In genomic region chr15:36373481-36373880, GRCm38 (mm10) we compare ENCODE assay signal across 8 mouse cellular contexts.
DNase-seq lines count a peak whose midpoint lies in the region; ATAC-seq lines count a peak whose summit lies in the region.

No protein-coding gene starts in this region.

- peaks cover 7% of the 10 kb centered on the region; the same call in 1 of the 2 replicates for H3K27me3 ChIP-seq in limb, embryonic 12.5 days

- no peak overlapping the region for H3K4me3 ChIP-seq in limb, embryonic 12.5 days (replicated peaks)

- no peak for ATAC-seq in cerebellum, adult (ENCODE audit: insufficient number of reproducible peaks, low FRiP score, low TSS enrichment)
- no peak for ATAC-seq in limb, embryonic 12.5 days (ENCODE audit: insufficient number of reproducible peaks, insufficient read depth, low FRiP score, low TSS enrichment, low read depth)
- ATAC-seq in inflammation-experienced regulatory T-cells, adult 6 months = no peak

- H3K4me1 ChIP-seq in limb, embryonic 12.5 days (replicated peaks) = peaks cover 16% of the 10 kb centered on the region

- 0 out of 2 replicates have a peak overlapping the region, but pooled peaks have one; percentile 29 for H3K27ac ChIP-seq in limb, embryonic 12.5 days

- no peaks in the 10 kb centered on the region for H3K9me3 ChIP-seq in limb, embryonic 12.5 days

- peak; percentile 21 to 24 for DNase-seq in cerebellum, postnatal 25 days
- peak; percentile 50 for DNase-seq in ovary, postnatal 36 days (ENCODE audit: low spot score)
- DNase-seq in ovary, postnatal 10 days (ENCODE audit: low spot score) = no peak
- no peak for DNase-seq in MN1 (ENCODE audit: low spot score)
- DNase-seq in frontal cortex, postnatal 25 days (ENCODE audit: low spot score in 2 of 2) = no peak

- no peaks in the 10 kb centered on the region for H3K36me3 ChIP-seq in limb, embryonic 12.5 days

- H3K9ac ChIP-seq in limb, embryonic 12.5 days (replicated peaks) = no peak overlapping the region

- 44% methylated on average over 3 of the region's 3 CpGs for WGBS in limb, embryonic 12.5 days

- no peak overlapping the region for H3K4me2 ChIP-seq in limb, embryonic 12.5 days

Comparison
In these comparisons a context has a peak if more than half of its experiments do, and no peak if none do; other contexts are left out.
1. DNase-seq: peak in cerebellum, postnatal 25 days (2 of 2) and ovary, postnatal 36 days (single experiment); none in ovary, postnatal 10 days (single experiment), MN1 (single experiment) and frontal cortex, postnatal 25 days (0 of 2).